Mouse (Mus musculus) bone marrow macrophage, adult 2 months (primary cell): ENCODE results near the gene Vkorc1l1.

Experiments
- CTCF ChIP-seq: IDR thresholded peaks from 2 replicates; pipeline ENCODE4 v1.5.1; 2012; ENCODE audit warnings: low read depth, mild to moderate bottlenecking, low read length, moderate library complexity
- POLR2A ChIP-seq: IDR thresholded peaks from 2 replicates; pipeline ENCODE4 v1.6.1; 2012; ENCODE audit warnings: mild to moderate bottlenecking, low read depth, low read length, borderline replicate concordance

DNA sequence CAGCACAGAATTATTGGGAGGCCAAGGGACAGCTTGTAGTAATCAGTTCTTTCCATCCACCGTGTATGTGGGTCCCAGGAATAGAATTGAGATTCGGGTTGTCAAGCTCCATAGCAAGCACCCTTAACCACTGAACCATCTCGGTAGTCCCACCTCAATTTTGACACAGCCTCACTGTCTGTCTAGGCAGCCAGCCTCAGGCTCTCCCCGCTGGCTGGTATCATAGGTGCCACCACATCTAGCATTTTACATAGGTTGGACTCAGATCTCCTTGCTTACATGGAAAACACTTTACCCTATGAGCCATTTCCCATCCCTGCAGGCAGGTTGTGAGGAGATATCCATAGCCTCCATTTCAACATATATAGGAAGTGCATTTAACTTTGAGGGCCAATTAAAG lies 32.6 kb downstream of the Vkorc1l1 start:
- TF ChIP-seq CTCF (no peak), POLR2A (no peak)
